Mouse (Mus musculus) spleen, adult 12 weeks (tissue): ENCODE measurements around the gene Perm1.

Source experiments
- DNase-seq: peaks from one replicate; pipeline ENCODE4 v3.0.0; 2022; ENCODE audit warnings: low spot score

Perm1 gene

GRCm38 (mm10) chr4:156249567-156249966 lies 33.9 kb downstream of the Perm1 start:
- DNase-seq, result no peak

- no peak for DNase-seq
Measured at GRCm38 (mm10) chr4:156251081-156251480, 35.4 kb downstream of the Perm1 start.

- DNase-seq, result no peak
Measured at GRCm38 (mm10) chr4:156252140-156252539, 36.5 kb downstream of the Perm1 start.

- DNase-seq, result no peak
Measured at GRCm38 (mm10) chr4:156252619-156253018, 37.0 kb downstream of the Perm1 start.

GRCm38 (mm10) chr4:156253043-156253442 lies 37.4 kb downstream of the Perm1 start:
- DNase-seq, result no peak

GRCm38 (mm10) chr4:156254361-156255077 lies 38.9 kb downstream of the Perm1 start:
- peak; percentile 23 for DNase-seq

GRCm38 (mm10) chr4:156255078-156255839 lies 39.6 kb downstream of the Perm1 start, which contains the start of gene Samd11:
Gene Samd11 (minus strand): TSS chr4:156255657.
- no peak for DNase-seq
